Mouse (Mus musculus): ENCODE results near the gene Polr3gl.

- TF ChIP-seq POLR2A (IDR thresholded peaks at IDR 0.05; ENCODE audit: low read depth, low read length) (no peak), CTCF (conservative IDR thresholded peaks at IDR 0.05; ENCODE audit: insufficient read depth, insufficient read length, low read depth, low read length) (no peak)
These were observed 38.1 kb upstream of the Polr3gl start for GRCm38 (mm10) chr3:96632058-96632457.

Measured in kidney, adult 2 months (tissue).